Mouse (Mus musculus) embryonic facial prominence, embryonic 10.5 days (tissue): ENCODE measurements at regions not wholly inside any gene's neighbourhood (a gene's known extent, or its start where the extent isn't known, plus 50 kb on each side); places are given as distances from the start of the nearest gene placed in this dataset.
A peak's percentile ranks its signal among the peaks of the same experiment; 100 is the strongest.

Experiments used
- DNase-seq: peaks from one replicate; pipeline ENCODE4 v3.0.0-alpha.2; 2017; ENCODE audit warnings: low spot score
- H3K27ac ChIP-seq: fragments of 300-500 bp; sonication (generic); replicated peaks from 2 replicates; pipeline ENCODE4 v1.5.1; 2016; ENCODE audit warnings: mild to moderate bottlenecking
- H3K27me3 ChIP-seq: fragments of 300-500 bp; sonication (generic); replicated peaks from 2 replicates; pipeline ENCODE4 v1.6.1; 2016; ENCODE audit warnings: low read depth, mild to moderate bottlenecking; ENCODE audit not compliant: poor library complexity, severe bottlenecking
- H3K36me3 ChIP-seq: fragments of 300-500 bp; sonication (generic); replicated peaks from 2 replicates; pipeline ENCODE4 v1.6.1; 2016; ENCODE audit warnings: mild to moderate bottlenecking, moderate library complexity
- H3K4me1 ChIP-seq: fragments of 300-500 bp; sonication (generic); 2 replicates; pipeline ENCODE4 v1.6.1; 2016
- H3K4me3 ChIP-seq: fragments of 300-500 bp; sonication (generic); 2 replicates; pipeline ENCODE4 v1.5.1; 2016; ENCODE audit warnings: mild to moderate bottlenecking, moderate library complexity
- H3K9me3 ChIP-seq: fragments of 300-500 bp; sonication (generic); 2 replicates; pipeline ENCODE4 v1.6.1; 2016; ENCODE audit warnings: mild to moderate bottlenecking
- WGBS: fragments of 180-500 bp; shearing (Covaris S2); methylation state at CpG from one replicate; pipeline ENCODE4 v1.1.7; 2016; 5-methylcytosine and 5-hydroxymethylcytosine counted together

- peak overlapping the region; percentile 88 for H3K27ac ChIP-seq
- DNase-seq, result no peak
- WGBS, result 72% methylated on average over 7 of the region's 7 CpGs
These were observed 79.2 kb upstream of the Cdh5 start for GRCm38 (mm10) chr8:104022231-104022630.

GRCm38 (mm10) chr8:104022691-104023509 is 78.5 kb upstream of the Cdh5 start:
- 35% methylated on average over 9 of the region's 9 CpGs for WGBS
- no peaks in the 10 kb centered on the region for H3K9me3 ChIP-seq
- peak overlapping the region; percentile 88 for H3K27ac ChIP-seq
- H3K4me1 ChIP-seq, result peaks cover 41% of the 10 kb centered on the region
- H3K36me3 ChIP-seq, result no peaks in the 10 kb centered on the region
- H3K27me3 ChIP-seq, result peaks cover 3% of the 10 kb centered on the region; the same call in 1 of the 2 replicates
- DNase-seq, result peak; percentile 86
- H3K4me3 ChIP-seq, result no peak overlapping the region

More at GRCm38 (mm10) chr8:104022231-104022630, 79.2 kb upstream of the Cdh5 start:
- Histone ChIP-seq H3K36me3 (no peaks in the 10 kb centered on the region), H3K4me3 (no peak overlapping the region), H3K9me3 (no peaks in the 10 kb centered on the region), H3K4me1 (peaks cover 35% of the 10 kb centered on the region), H3K27me3 (no peaks in the 10 kb centered on the region)

- peaks cover 6% of the 10 kb centered on the region; the same call in 1 of the 2 replicates for H3K27me3 ChIP-seq
- WGBS, result 72% methylated on average over 11 of the region's 11 CpGs
- peak; percentile 78 for DNase-seq
These were observed 74.1 kb upstream of the Cdh5 start for GRCm38 (mm10) chr8:104027161-104027821.

GRCm38 (mm10) chr8:104028626-104029025 is 72.8 kb upstream of the Cdh5 start:
- H3K27me3 ChIP-seq, result peaks cover 6% of the 10 kb centered on the region; the same call in 1 of the 2 replicates
- peaks cover 24% of the 10 kb centered on the region for H3K4me1 ChIP-seq
- H3K27ac ChIP-seq, result peak overlapping the region; percentile 61
- WGBS, result 3% methylated on average over 22 of the region's 22 CpGs
- peak overlapping the region; percentile 36 for H3K4me3 ChIP-seq
- peak; percentile 92 for DNase-seq
- H3K9me3 ChIP-seq, result peaks cover 14% of the 10 kb centered on the region
- no peaks in the 10 kb centered on the region for H3K36me3 ChIP-seq

More at GRCm38 (mm10) chr8:104027161-104027821, 74.1 kb upstream of the Cdh5 start:
- Histone ChIP-seq H3K27ac (peak overlapping the region; percentile 61; the same call in 1 of the 2 replicates), H3K4me3 (no peak overlapping the region), H3K9me3 (peaks cover 14% of the 10 kb centered on the region), H3K36me3 (no peaks in the 10 kb centered on the region), H3K4me1 (peaks cover 37% of the 10 kb centered on the region)

- H3K27ac ChIP-seq, result no peak overlapping the region
- no peak overlapping the region for H3K4me3 ChIP-seq
- DNase-seq, result no peak
- H3K4me1 ChIP-seq, result peaks cover 14% of the 10 kb centered on the region
- no peaks in the 10 kb centered on the region for H3K36me3 ChIP-seq
- H3K9me3 ChIP-seq, result peaks cover 14% of the 10 kb centered on the region
- H3K27me3 ChIP-seq, result peaks cover 6% of the 10 kb centered on the region; the same call in 1 of the 2 replicates
- 87% methylated on average over 2 of the region's 2 CpGs for WGBS
These were observed 69.2 kb upstream of the Cdh5 start for GRCm38 (mm10) chr8:104032179-104032578.

- Histone ChIP-seq H3K4me1 (peaks cover 5% of the 10 kb centered on the region), H3K9me3 (peaks cover 14% of the 10 kb centered on the region), H3K27ac (no peak overlapping the region), H3K27me3 (peaks cover under 1% of the 10 kb centered on the region; the same call in 1 of the 2 replicates), H3K36me3 (no peaks in the 10 kb centered on the region), H3K4me3 (no peak overlapping the region)
- no peak for DNase-seq
- WGBS, result 47% methylated on average over 2 of the region's 2 CpGs
These were observed 68.3 kb upstream of the Cdh5 start for GRCm38 (mm10) chr8:104033148-104033547.

GRCm38 (mm10) chr8:104034286-104034685 is 67.1 kb upstream of the Cdh5 start:
- 80% methylated on average over 3 of the region's 3 CpGs for WGBS
- Histone ChIP-seq H3K9me3 (peaks cover 14% of the 10 kb centered on the region), H3K4me1 (no peaks in the 10 kb centered on the region), H3K36me3 (no peaks in the 10 kb centered on the region), H3K4me3 (no peak overlapping the region), H3K27ac (no peak overlapping the region), H3K27me3 (no peaks in the 10 kb centered on the region)
- DNase-seq, result no peak

GRCm38 (mm10) chr8:104036580-104037477 is 64.6 kb upstream of the Cdh5 start:
- 84% methylated on average over 26 of the region's 26 CpGs for WGBS
- no peak overlapping the region for H3K4me3 ChIP-seq
- H3K27ac ChIP-seq, result no peak overlapping the region
- H3K36me3 ChIP-seq, result no peaks in the 10 kb centered on the region
- DNase-seq, result no peak
- H3K9me3 ChIP-seq, result peaks cover 2% of the 10 kb centered on the region; the same call in 1 of the 2 replicates
- peaks cover 11% of the 10 kb centered on the region for H3K4me1 ChIP-seq
- H3K27me3 ChIP-seq, result no peaks in the 10 kb centered on the region

- DNase-seq, result no peak
- Histone ChIP-seq H3K27me3 (no peaks in the 10 kb centered on the region), H3K4me1 (peaks cover 18% of the 10 kb centered on the region), H3K9me3 (no peaks in the 10 kb centered on the region), H3K27ac (no peak overlapping the region), H3K4me3 (no peak overlapping the region), H3K36me3 (no peaks in the 10 kb centered on the region)
- 86% methylated on average over 7 of the region's 7 CpGs for WGBS
These were observed 63.8 kb upstream of the Cdh5 start for GRCm38 (mm10) chr8:104037611-104038010.

GRCm38 (mm10) chr8:104039526-104039925 is 61.9 kb upstream of the Cdh5 start:
- Histone ChIP-seq H3K4me3 (no peak overlapping the region), H3K9me3 (no peaks in the 10 kb centered on the region), H3K27me3 (no peaks in the 10 kb centered on the region), H3K4me1 (peaks cover 28% of the 10 kb centered on the region), H3K27ac (no peak overlapping the region), H3K36me3 (no peaks in the 10 kb centered on the region)
- DNase-seq, result no peak
- WGBS, result 80% methylated on average over 12 of the region's 12 CpGs

- H3K27me3 ChIP-seq, result no peaks in the 10 kb centered on the region
- 62% methylated on average over 5 of the region's 5 CpGs for WGBS
- DNase-seq, result no peak
- no peaks in the 10 kb centered on the region for H3K9me3 ChIP-seq
- H3K4me3 ChIP-seq, result no peak overlapping the region
- H3K4me1 ChIP-seq, result peaks cover 28% of the 10 kb centered on the region
- no peak overlapping the region for H3K27ac ChIP-seq
- H3K36me3 ChIP-seq, result no peaks in the 10 kb centered on the region
These were observed 59.9 kb upstream of the Cdh5 start for GRCm38 (mm10) chr8:104041522-104041921.

- H3K4me1 ChIP-seq, result peaks cover 28% of the 10 kb centered on the region
- no peaks in the 10 kb centered on the region for H3K27me3 ChIP-seq
- H3K4me3 ChIP-seq, result 0 out of 2 replicates have a peak overlapping the region, but pooled peaks have one; percentile 3
- DNase-seq, result peak; percentile 38
- 28% methylated on average over 8 of the region's 8 CpGs for WGBS
- H3K27ac ChIP-seq, result no peak overlapping the region; the same call in 1 of the 2 replicates
- H3K9me3 ChIP-seq, result no peaks in the 10 kb centered on the region
- no peaks in the 10 kb centered on the region for H3K36me3 ChIP-seq
These were observed 59.0 kb upstream of the Cdh5 start for GRCm38 (mm10) chr8:104042434-104042833.
